Mouse (Mus musculus): ENCODE data around the gene Il1r1.

DNA sequence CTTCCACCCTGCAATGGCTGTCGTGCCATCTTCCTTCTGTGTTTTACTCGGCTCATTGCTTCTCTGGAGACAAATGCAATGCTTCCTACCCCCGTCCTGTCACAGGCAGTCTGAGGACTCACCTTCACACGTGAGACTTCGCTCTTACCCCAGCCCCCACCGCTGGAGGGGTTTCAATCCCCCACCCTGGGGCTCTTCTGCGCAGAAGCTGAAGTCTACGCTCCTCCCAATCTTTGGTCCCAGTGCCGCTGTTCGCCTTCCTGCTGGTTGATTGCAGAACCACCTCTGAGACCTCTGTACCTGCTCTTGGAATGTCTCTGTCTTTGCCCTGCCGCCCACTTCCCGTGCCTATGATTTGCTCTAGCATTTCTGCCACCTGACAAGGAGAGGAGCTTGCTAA lies 89.1 kb downstream of the Il1r1 start:
- TF ChIP-seq POLR2A (IDR thresholded peaks at IDR 0.05; ENCODE audit: borderline replicate concordance, low read depth, low read length): no peak
- TF ChIP-seq CTCF (IDR thresholded peaks at IDR 0.05; ENCODE audit: low read depth, low read length): no peak

Data from bone marrow macrophage, adult 2 months (primary cell).